Mouse (Mus musculus) small intestine, adult 2 months (tissue): ENCODE measurements around the gene Diaph3.

Experiments used
- CTCF ChIP-seq: fragments of 200-500 bp; IDR thresholded peaks from 2 replicates; pipeline ENCODE4 v1.5.1; 2012; ENCODE audit warnings: low read depth, mild to moderate bottlenecking, control low read depth, inconsistent platforms, low read length, moderate library complexity, mixed read lengths; ENCODE audit not compliant: insufficient replicate concordance, insufficient read length; ENCODE audit errors: extremely low read depth
- POLR2A ChIP-seq: fragments of 200-500 bp; IDR thresholded peaks from 2 replicates; pipeline ENCODE4 v1.6.1; 2012; ENCODE audit warnings: low read depth, mild to moderate bottlenecking, control low read depth, inconsistent platforms, low read length, moderate library complexity

DNA sequence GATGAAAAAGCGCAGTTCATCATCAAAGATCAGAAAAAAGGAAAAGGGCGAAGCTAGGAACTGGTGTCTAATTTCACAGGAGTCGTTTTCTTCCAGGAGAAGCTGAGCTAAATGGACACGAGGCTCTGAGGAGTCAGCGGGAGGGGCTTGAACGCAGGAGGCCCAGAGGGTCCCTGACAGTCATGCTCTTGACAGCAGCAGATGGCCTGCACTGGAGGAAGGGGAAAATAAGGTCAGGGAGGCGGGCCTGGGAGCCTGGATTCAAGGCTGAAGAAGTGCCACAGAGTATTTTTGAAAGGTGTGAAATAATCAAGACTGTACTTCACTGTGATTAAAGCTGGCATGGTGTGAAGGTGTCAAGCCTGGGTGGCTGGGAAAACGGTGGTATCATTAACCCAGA is 354.2 kb downstream of the Diaph3 start:
- TF ChIP-seq POLR2A (no peak), CTCF (no peak)
